Mouse (Mus musculus): Measurements from ENCODE around the gene Haus7. TPM values are rescaled to one million over a fixed set of nuclear protein-coding genes. Genes with fewer than 3 reads are reported as not detected.

Gene Haus7
- polyA plus RNA-seq, 1 experiment from 2014 or later, result 71.5 TPM

GRCm38 (mm10) chrX:73391481-73391880 is 67.4 kb downstream of the Haus7 start:
- H3K4me2 ChIP-seq, result no peak overlapping the region
- no peak overlapping the region for H3K27ac ChIP-seq
- H3K9ac ChIP-seq, result no peak overlapping the region
- H3K9me3 ChIP-seq (replicated peaks), result no peaks in the 10 kb centered on the region
- H3K36me3 ChIP-seq, result no peaks in the 10 kb centered on the region
- no peak overlapping the region for H3K4me3 ChIP-seq (replicated peaks)
- H3K4me1 ChIP-seq, result no peaks in the 10 kb centered on the region
- peaks cover 16% of the 10 kb centered on the region for H3K27me3 ChIP-seq
- no peak for ATAC-seq (replicated peaks; ENCODE audit: low FRiP score)
- 87% methylated on average over 4 of the region's 4 CpGs for WGBS

Other genes with a start within 250 kb of the Haus7 start
- 0.81 and 1.00 TPM in 2 replicates for gene Xlr4b, start 244.7 kb downstream of the Haus7 start, polyA plus RNA-seq (2015; fragmentation: Nextera tagmentation; extraction: Ambion mirVana)
- 9.5 and 11.3 TPM in 2 replicates for gene F8a, start 230.8 kb downstream of the Haus7 start, polyA plus RNA-seq (2015; fragmentation: Nextera tagmentation; extraction: Ambion mirVana)
- gene Xlr4c, start 215.9 kb downstream of the Haus7 start, polyA plus RNA-seq (2015; fragmentation: Nextera tagmentation; extraction: Ambion mirVana), result 0.22 and 0.30 TPM in 2 replicates
- gene Xlr3c, start 193.7 kb downstream of the Haus7 start, polyA plus RNA-seq (2015; fragmentation: Nextera tagmentation; extraction: Ambion mirVana), result not detected in 2 replicates
- gene Xlr5a, start 166.1 kb downstream of the Haus7 start, polyA plus RNA-seq (2015; fragmentation: Nextera tagmentation; extraction: Ambion mirVana), result not detected in 2 replicates
- not detected in 2 replicates for gene Xlr5c, start 166.1 kb downstream of the Haus7 start, polyA plus RNA-seq (2015; fragmentation: Nextera tagmentation; extraction: Ambion mirVana)
- gene Gm45015, start 122.2 kb downstream of the Haus7 start, polyA plus RNA-seq (2015; fragmentation: Nextera tagmentation; extraction: Ambion mirVana), result not detected in 2 replicates
- 13.3 and 14.3 TPM in 2 replicates for gene Zfp275, start 116.4 kb downstream of the Haus7 start, polyA plus RNA-seq (2015; fragmentation: Nextera tagmentation; extraction: Ambion mirVana)
- gene Gm18336, start 60.3 kb downstream of the Haus7 start, polyA plus RNA-seq (2015; fragmentation: Nextera tagmentation; extraction: Ambion mirVana), result not detected in 2 replicates
- gene Zfp92, start 47.9 kb downstream of the Haus7 start, polyA plus RNA-seq (2015; fragmentation: Nextera tagmentation; extraction: Ambion mirVana), result 0.06 TPM in 1 of 2 replicates, not detected in the other
- gene Trex2, start 23.7 kb downstream of the Haus7 start, polyA plus RNA-seq (2015; fragmentation: Nextera tagmentation; extraction: Ambion mirVana), result 0.26 TPM in 1 of 2 replicates, not detected in the other
- gene Bgn, start 24.6 kb upstream of the Haus7 start, polyA plus RNA-seq (2015; fragmentation: Nextera tagmentation; extraction: Ambion mirVana), result 90.8 and 96.4 TPM in 2 replicates
- 0.31 and 0.36 TPM in 2 replicates for gene Atp2b3, start 44.0 kb upstream of the Haus7 start, polyA plus RNA-seq (2015; fragmentation: Nextera tagmentation; extraction: Ambion mirVana)
- gene Dusp9, start 180.4 kb upstream of the Haus7 start, polyA plus RNA-seq (2015; fragmentation: Nextera tagmentation; extraction: Ambion mirVana), result 27.9 and 29.3 TPM in 2 replicates
- gene Pnck, start 201.1 kb upstream of the Haus7 start, polyA plus RNA-seq (2015; fragmentation: Nextera tagmentation; extraction: Ambion mirVana), result 14.5 and 17.3 TPM in 2 replicates
- gene Slc6a8, start 214.1 kb upstream of the Haus7 start, polyA plus RNA-seq (2015; fragmentation: Nextera tagmentation; extraction: Ambion mirVana), result 7.1 and 7.9 TPM in 2 replicates

Measured in kidney, embryonic 15.5 days (tissue).